Mouse (Mus musculus): ENCODE data around the gene Lsamp. TPM values are rescaled to one million over a fixed set of nuclear protein-coding genes. Genes with fewer than 3 reads are reported as not detected.

Lsamp gene
- total RNA-seq, 2 experiments from 2014 or later = 526 to 567 TPM

DNA sequence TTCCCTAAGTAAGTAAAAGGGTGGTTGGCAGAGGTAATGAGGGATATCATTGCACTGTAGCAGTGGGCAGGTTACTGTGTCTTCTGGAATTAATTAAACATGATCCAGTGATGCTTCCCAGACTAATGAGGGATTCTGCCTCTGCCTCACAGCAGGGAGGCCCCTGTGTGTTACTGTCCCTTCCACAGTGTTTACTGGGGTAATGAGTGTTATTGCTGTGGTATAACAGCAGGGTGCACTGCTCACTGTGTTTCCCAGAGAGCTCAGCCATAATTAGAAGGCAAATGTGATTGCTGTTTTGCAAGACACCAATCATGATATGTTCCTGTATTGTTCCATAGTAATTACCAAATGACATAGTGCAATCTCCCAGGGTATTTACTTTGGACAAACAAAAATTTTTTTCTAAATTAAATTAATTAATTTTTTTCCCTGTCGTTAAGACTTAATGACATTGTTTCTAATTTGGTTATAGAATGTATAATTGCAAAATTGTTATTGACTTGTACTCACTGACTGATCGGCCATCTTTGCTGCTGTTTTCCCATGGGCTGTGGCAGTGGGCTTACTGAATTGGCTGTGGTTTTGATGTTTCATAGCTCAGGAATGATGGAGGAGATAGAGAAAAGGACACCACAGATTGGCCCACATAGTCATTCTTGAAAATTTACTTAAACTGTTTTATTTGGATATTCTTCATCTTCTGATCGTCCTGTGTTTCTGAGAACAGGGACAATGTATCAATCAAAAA, 655.6 kb downstream of the Lsamp start:
- DNase-seq (ENCODE audit: low spot score in 2 of 2) = no peak

DNA sequence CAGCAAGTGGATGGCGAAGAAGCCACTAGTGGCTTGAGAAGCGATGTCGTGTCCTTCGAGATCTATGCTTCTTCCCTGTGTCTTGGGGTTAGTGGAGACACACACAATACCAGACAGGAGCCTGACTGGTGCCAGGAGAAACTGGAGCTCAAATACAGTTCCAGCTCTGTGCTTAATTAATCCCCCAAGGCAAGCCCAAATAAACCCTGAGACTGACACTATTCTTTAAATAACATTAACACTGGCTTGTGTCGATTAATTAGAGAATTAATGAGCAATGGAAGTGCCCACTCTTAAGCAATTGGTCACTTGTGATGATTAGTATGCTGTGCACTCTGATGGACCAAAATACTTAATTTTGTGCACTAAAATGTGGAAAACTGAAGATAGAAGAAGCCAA, 668.6 kb downstream of the Lsamp start:
- no peak for DNase-seq (ENCODE audit: low spot score in 2 of 2)

DNA sequence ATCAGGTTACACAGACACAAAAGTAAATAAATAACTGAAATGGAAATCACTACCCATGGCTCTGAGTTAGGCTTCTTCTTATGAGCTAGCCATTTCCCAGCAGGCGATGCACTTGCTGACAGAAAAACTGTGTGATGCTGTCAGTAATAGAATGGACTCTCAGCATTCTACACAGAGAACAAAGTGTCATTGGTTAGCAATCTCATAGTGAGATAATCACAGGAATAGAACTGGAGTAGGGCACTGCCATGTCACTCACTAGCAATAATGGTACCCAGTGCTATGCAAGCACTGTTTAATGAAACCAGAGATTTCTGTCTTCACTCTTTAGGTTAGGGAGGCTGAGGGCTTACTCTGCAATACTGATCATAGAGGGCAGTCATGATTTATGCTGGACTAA, 669.3 kb downstream of the Lsamp start:
- no peak for DNase-seq (ENCODE audit: low spot score in 2 of 2)

DNA sequence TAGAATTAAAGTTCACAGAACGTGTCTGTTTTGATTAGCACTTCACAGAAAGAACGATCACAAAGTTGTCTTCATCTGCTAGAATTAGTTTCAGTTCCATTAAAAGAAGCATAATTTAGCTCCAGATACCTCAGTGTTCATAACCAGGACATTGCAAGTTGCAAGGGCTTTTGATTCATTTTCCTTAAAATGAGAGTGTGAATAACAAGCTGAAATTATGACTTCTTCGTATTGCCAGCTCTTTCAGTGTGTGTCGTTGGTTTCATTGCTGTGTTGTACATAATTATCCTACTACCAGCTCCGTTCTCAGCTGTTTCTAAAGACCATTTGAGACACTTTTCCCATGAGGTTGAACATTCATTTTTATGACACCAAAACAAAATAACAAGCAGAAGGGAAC, 672.2 kb downstream of the Lsamp start:
- no peak for DNase-seq (ENCODE audit: low spot score in 2 of 2)

DNA sequence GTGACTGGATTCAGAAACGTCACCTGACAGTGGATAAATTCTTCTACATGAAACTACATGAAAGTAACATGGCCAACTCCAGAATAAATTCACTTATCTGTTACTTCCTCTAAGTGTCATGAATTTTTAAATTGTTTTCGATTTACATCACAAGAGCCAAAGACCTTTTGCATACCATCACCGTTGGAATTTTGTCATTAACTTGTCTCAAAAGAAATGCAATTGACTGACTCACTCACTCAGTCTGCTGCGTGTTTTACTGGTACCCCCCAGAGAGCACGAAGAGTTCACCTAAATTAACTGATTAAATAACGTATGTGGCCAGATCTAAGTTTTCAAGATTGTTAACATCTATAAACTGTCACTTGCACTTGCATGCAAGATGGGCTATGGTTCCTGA, 672.7 kb downstream of the Lsamp start:
- no peak for DNase-seq (ENCODE audit: low spot score in 2 of 2)

DNA sequence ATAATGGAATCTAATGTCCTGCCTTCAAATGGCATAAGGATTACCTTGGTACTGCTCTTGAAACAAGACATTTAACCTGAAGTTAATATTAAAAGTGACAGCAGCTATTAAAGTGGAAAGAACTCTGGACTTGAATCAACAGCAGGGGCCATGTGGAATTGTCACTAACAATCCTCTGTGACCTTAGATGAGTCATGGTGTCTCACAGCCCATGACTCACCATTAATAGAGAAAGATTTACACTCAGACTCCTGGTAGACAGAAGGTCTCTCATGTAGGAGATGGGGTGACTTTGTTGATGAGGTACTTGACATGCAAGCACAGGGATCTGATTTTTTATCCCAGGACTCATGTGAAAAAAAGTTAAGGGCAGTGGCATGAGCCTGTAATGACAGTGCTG, 701.4 kb downstream of the Lsamp start:
- no peak for DNase-seq (ENCODE audit: low spot score in 2 of 2)

DNA sequence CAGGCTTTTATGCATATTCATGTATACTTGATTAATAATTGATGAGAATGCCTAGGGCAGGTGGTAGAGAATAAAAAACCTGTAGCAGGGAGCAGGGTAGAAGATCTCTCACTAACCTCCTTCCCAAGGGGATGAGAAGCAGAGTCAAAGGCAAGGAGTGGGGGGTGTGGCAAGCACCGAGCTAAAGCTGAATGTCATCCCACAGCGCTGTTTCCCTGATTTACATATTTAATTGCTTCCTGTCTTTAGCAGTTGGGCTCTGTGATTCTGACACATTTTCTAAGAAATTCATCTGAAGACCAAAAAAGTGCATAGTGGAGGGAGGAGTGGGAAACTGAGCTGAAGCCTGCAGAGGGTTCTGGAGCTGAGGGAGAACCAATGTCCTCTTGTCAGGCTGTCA, 708.1 kb downstream of the Lsamp start:
- DNase-seq (ENCODE audit: low spot score in 2 of 2) = peak in 1 of 2 experiments; percentile 42

DNA sequence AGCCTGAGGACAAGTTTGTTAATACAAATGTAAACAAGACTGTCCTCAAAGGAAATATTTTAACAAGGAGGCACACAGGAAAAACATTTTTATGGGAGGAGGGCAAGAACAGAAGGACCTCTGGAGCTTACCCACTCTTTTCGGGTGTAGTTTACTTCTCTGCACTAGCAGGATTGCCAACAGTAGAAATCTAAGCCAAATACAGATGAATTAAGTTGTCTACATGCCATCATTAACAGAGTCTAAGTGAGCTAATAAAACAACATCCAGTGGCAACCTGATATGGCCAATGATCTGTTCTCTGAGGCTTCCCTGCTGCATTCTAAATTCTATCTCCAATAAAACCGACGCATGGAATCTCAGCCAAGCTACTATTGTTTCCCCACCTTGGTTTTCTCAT, 713.1 kb downstream of the Lsamp start:
- DNase-seq (ENCODE audit: low spot score in 2 of 2) = no peak

DNA sequence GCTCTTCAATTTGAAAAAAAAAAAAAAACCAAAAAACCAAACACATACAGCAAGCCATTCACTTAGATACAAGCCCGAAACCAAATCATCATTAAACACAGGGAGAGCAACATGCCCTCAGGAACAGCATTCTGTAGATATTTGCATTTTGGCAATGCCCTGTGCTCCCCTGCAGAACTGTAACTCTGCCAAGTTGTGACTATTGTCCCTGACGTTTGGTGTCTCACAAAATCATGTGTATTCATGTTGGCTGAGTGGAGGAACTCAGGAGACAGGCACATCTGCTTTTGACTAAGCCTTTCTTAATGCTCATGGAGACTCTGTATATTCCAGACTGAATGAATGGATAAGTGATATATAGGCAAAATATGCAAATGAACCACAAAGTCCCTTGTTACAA, 724.4 kb downstream of the Lsamp start:
- no peak for DNase-seq (ENCODE audit: low spot score in 2 of 2)

DNA sequence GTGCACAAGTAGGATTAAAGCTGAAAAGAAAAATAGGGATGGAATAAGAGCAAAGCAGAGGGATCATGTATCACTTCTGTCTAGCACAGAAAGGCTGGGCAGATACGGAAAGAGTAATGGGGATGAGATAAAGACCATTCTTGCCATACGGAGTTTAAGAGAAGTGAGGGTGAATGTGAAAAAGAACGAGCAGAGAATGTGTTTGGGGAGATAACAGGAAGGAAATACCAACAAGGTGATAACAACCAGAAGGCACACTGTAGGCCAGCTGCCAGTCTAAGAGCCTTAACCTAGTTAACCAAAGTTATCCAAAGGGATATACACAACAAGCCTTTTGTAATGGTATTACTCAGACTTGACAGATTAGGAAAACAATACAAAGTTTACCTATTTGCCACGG, 725.4 kb downstream of the Lsamp start:
- DNase-seq (ENCODE audit: low spot score in 2 of 2) = no peak

DNA sequence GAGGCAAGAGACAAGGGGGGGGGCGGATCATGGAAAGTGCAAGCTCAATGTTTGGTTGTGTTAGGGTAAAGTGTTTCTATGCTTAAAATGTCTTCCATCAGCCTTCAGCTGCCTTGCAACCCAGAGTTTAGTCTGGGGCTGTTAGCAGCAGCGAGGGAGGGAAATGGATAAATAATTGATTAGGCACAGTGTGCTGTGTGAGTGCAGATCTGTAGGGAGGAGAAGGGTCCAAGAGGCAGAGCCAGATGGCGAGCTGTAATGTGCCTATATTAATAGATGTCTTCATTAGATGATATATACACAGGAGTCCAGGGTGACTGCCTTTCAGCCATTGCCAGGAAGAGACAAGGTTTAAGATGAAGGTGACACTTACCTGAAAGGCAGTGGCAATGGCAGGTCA, 725.9 kb downstream of the Lsamp start:
- no peak for DNase-seq (ENCODE audit: low spot score in 2 of 2)

DNA sequence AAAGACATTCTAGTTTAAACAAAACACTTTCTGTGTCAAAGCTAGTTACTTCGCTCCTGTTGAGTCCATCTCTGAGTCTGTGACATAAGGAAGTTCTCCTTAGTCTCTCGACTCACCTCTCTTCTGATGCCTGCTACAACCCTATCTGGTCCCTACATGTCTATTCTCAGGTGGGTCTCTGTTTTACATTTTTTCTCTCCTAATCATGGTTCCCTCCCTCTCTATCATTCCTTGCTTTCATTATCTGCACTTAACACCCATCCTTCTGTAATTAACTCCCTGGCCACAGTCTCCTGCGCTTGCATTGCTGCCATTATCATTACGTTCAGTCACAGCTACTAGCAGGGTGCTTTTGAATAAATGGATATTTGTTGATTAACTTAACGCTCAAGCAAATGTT, 726.3 kb downstream of the Lsamp start:
- no peak for DNase-seq (ENCODE audit: low spot score in 2 of 2)

DNA sequence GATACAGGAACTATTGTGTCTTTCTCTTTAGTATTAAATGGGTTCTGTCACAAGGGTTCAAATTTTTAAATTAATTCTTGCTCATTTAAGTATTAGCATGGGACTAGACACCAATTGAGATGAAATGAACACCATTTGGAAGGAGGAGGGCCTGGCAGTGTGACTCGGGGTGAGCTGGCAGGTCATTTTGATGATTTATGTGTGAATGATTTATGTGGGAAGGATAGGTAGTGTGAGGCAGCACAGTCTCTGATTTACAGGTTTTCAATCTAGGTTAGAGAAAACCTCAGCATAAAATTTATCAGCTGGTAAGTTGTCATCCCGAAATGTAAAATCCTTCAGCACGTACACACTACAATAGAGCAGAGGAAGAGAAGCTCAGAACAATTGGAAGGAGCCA, 729.6 kb downstream of the Lsamp start:
- DNase-seq (ENCODE audit: low spot score in 2 of 2) = no peak

DNA sequence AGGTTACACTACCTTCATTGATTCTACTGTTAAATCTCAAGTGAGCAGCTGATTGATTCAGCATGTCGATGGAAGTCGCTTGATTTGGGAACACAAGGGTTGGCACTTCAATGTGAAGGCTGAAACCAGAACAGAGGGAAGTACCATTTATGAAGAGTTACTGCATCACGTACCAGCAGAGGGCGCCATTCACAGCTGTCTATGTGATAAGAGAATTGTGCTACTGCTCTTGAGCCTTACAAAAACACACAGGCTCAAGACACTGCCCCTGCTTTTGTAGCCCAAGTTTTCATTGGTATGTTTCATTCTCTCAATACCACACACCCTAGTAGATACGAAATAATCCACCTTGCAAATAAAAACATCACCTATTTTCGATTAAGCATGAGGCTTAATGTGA, 754.9 kb downstream of the Lsamp start:
- peak; percentile 40 to 63 for DNase-seq (ENCODE audit: low spot score in 2 of 2)

DNA sequence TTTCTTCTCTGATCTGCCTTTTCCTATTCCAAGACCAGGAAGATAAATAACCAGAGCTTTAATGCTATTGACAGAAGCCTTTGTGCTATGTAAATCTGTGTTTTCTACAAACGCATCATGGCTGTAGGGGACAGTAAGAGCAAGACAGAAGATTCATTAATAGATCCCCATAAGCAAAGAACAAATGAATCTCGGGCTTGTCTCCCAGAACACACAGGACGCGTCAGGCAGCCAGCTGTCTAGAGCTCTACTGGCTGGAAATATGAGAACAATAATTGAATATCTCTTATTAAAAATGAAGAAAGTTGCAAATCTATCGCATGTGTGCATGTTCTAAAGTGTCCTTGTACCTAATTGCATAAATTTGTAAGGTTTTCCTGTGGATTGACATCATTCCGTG, 755.6 kb downstream of the Lsamp start:
- peak in 1 of 2 experiments; percentile 44 for DNase-seq (ENCODE audit: low spot score in 2 of 2)

DNA sequence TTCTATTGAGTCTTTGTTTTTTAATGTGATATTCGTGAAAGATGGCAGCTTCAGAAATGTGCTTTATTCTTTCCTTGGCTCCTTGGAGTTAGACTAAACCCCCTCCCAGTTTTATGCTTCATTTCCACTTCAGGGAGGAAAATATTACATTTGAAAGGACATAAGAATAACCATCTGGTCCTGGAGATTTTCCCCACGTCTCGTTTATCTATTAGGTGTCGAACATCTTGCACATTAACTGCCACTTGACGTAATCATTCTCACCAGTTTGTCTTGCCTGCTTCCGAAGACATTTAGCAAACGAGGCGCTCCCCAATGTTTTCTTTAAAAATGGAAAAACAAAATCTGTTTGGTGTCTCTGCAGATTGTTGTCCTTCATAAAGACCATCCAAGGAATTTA, 756.1 kb downstream of the Lsamp start:
- peak in 1 of 2 experiments; percentile 35 for DNase-seq (ENCODE audit: low spot score in 2 of 2)

DNA sequence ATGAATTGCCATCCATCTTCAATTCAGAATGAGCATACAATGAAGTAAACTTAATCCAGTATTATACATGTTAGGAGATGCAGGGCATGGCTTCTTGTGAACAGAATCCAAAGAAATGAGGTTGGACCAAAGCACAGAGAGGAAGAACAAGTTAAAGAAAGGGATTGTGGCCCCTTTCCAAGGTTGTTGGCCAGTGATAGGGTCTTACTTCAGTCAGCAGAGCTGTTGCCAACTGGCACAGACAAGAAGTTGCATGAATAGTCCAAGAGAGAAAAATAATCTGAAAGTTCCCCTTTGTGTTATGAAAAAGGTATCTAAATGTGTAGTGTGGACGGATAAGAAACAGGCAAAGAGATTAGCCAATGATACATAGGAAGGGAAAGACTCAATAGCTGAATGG, 843.0 kb downstream of the Lsamp start:
- peak in 1 of 2 experiments; percentile 42 for DNase-seq (ENCODE audit: low spot score in 2 of 2)

DNA sequence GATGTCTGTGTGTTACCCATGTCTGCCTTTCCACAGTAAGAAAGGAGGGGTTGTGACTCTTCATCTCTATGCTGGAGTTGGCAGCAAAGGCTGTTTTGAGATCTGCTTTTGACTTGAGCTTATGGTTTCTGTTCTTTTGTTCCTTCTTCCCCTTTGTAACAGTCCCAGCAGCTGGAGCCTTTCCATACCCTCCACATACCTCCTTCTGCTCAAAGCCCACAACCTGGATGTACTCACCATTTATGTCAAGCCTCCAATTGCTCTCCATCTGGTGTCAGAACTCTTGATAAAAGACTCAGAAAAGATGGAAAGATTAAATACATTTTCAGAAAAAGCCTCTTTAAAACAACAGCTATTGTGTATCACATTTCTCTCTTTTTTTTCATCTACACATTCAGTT, 847.4 kb downstream of the Lsamp start:
- DNase-seq (ENCODE audit: low spot score in 2 of 2) = peak in 1 of 2 experiments; percentile 57

DNA sequence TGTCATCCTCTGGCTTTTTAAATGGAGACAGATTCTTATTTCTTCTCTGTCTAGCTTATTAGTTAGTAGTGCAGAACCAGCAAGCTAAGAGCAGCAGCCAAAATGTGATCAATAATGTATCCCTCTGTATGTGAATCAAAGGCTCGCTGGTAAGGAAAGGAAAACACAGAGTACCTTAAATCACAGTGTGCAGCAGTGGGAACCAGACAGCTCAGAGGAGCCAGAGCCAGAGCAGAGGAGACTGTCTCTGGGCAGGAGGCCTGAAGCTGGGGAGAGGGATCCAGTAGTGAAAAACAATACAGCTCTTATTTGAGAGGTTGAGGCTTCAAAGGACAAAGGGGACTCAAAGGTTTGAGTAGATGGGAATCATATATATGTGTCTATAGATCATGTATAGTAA, 857.6 kb downstream of the Lsamp start:
- DNase-seq (ENCODE audit: low spot score in 2 of 2) = no peak

DNA sequence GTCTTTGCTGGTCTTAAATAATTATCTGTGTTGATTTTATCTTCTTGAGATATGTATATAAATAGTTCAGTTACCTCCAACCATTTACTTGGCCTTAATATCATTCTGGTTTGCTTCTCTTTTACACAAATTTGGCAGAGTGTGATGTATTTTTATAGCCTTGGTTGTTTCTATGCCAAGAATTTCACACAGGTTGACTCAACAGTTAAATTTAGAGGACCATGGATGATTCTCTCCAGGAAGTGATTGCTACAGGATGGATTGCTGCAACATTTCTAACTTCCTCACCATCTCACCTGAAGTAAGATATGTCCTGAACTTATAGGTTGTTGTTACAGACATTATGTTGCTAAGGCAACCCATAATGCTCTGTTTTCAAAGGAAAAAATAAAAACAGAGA, 882.6 kb downstream of the Lsamp start:
- DNase-seq (ENCODE audit: low spot score in 2 of 2) = no peak

DNA sequence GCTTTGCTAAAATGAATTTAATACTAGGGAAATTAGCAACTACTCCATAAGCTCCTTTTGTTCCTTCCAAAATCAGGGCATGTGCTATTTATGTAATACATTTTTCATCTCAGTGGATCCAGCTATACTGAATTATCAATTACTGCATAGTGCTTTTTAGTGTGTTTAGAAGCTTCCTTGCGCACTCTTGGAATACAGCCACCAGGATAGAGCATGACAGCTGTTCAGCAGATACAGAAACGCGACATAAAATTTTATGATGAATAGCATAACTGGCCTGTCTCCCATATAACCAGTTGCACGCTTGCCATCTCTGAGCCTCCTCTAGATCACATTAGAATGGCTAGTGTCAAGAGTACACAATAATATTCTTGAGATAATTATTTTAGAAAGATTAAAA, 894.1 kb downstream of the Lsamp start:
- DNase-seq (ENCODE audit: low spot score in 2 of 2) = peak; percentile 14 to 45

DNA sequence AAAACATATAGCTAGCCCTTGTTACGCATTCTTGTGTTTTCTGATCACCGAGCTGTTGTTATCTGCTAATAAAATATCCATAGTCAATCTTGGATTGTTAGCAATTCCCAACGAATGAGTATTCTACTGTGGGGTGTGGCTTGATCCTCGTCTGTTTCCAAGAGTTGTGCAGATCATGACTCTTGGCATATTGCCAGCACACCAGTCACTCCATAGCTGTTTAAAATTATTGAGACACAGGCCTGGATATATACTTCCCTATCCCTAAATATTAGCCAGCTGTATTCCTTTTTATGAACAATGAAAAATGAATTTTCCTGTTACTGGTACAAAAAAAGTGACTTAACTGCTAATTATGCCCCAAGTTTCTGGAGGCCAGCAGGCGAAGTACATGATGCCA, 897.8 kb downstream of the Lsamp start:
- DNase-seq (ENCODE audit: low spot score in 2 of 2) = no peak

DNA sequence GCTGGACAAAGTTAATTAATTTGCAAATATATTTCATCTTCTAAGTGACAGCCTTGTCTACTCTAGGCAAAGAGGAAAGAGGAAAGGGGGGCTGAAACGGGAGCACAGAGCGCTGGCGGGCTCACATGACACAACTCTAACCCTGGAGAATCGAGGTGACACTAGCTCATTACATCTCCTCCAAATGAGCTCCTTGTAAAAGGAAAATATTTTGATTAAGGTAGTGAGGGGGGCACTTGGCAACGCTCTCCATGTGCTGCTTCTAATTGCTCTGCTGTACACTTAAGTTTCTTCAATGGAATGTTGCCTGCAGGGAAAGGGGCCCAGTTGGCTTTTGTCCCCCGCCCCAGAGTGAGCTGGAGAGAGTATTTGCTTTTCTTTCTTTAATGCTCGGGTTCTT, 907.2 kb downstream of the Lsamp start:
- no peak for DNase-seq (ENCODE audit: low spot score in 2 of 2)
